Mouse (Mus musculus): ENCODE measurements around the gene Vti1a. TPM values are rescaled to one million over a fixed set of nuclear protein-coding genes. Genes with fewer than 3 reads are reported as not detected.

The Vti1a gene
- polyA plus RNA-seq, 1 experiment from 2014 or later, result 28.7 TPM

DNA sequence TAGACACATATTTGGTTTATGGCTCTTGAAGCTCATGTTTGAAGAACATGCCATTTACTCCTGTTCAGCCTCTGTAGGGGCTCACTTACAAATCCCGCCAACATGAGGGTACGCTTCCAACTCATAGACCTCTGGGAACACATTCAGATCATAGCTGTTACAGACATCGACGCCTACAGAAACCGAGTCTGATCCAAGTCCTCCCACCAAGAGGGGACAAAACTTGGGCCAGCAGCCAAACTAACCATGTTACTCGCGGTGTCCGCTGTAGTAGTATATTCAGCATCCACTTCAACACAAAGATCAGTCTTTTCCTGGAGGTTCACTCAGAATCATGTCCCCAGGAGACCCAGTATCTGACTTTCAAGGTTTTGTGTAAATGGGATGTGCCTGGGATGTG, 193.5 kb downstream of the Vti1a start:
- Histone ChIP-seq H3K9ac (replicated peaks; ENCODE audit: low read length) (no peak overlapping the region), H3K36me3 (ENCODE audit: insufficient read depth, low read length) (no peaks in the 10 kb centered on the region; the same call in 1 of the 2 replicates), H3K9me3 (ENCODE audit: low read length) (no peaks in the 10 kb centered on the region), H3K4me2 (replicated peaks; ENCODE audit: low read depth, low read length) (no peak overlapping the region), H3K27me3 (ENCODE audit: insufficient read depth, low read length) (no peaks in the 10 kb centered on the region), H3K27ac (ENCODE audit: low read length) (no peak overlapping the region), H3K4me1 (ENCODE audit: insufficient read depth, low read length) (peaks cover 8% of the 10 kb centered on the region), H3K4me3 (ENCODE audit: low read length) (no peak overlapping the region)
- 78% methylated on average over 8 of the region's 8 CpGs for WGBS
- no peak for ATAC-seq (ENCODE audit: low FRiP score, low TSS enrichment)

DNA sequence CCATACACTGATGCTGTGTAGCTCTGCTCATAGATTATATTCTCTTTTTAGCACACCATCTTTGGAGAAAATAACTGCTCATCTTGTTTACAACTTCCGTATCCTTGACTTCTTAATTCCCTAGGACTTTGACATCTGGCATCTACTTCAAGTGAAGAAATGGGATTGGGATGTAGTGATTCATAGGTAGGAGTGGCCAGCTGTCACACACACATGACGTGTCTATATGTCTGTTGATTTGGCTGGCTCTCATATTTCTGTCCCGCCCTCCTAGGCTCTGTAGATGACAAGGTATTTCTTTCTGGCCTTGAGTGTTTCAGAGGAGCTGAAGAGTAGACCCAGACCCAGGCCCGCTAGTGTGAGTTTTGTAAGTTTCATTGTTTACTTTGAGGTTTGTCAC, 197.8 kb downstream of the Vti1a start:
- H3K9me3 ChIP-seq (ENCODE audit: low read length), result no peaks in the 10 kb centered on the region
- H3K9ac ChIP-seq (replicated peaks; ENCODE audit: low read length), result no peak overlapping the region
- no peaks in the 10 kb centered on the region for H3K27me3 ChIP-seq (ENCODE audit: insufficient read depth, low read length)
- ATAC-seq (ENCODE audit: low FRiP score, low TSS enrichment), result no peak
- WGBS, result 84% methylated on average over 4 of the region's 4 CpGs
- H3K4me2 ChIP-seq (replicated peaks; ENCODE audit: low read depth, low read length), result no peak overlapping the region
- H3K27ac ChIP-seq (ENCODE audit: low read length), result no peak overlapping the region
- no peak overlapping the region for H3K4me3 ChIP-seq (ENCODE audit: low read length)
- H3K36me3 ChIP-seq (ENCODE audit: insufficient read depth, low read length), result no peaks in the 10 kb centered on the region
- H3K4me1 ChIP-seq (ENCODE audit: insufficient read depth, low read length), result peaks cover 4% of the 10 kb centered on the region; the same call in 1 of the 2 replicates

DNA sequence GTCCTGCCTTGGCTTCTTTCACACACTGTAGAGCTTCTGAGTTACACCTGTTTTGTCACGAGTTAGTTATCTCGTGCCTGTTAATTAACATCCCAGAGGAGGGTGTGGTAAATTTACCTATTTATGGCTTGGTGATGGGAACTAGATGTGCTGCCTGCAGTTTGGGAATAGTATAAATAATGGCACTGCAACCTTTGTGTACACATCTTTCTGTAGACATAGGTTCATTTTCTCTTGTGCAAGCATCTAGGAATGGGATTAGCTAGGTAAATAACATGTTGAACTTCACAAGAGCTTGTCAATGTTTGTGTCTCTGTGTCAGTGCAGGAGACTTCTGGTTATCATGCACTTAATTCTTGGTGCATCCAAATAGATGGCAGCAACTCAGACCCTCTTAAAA, 204.1 kb downstream of the Vti1a start:
- Histone ChIP-seq H3K9me3 (ENCODE audit: low read length) (no peaks in the 10 kb centered on the region), H3K4me1 (ENCODE audit: insufficient read depth, low read length) (peaks cover 4% of the 10 kb centered on the region; the same call in 1 of the 2 replicates), H3K9ac (replicated peaks; ENCODE audit: low read length) (no peak overlapping the region), H3K27me3 (ENCODE audit: insufficient read depth, low read length) (no peaks in the 10 kb centered on the region), H3K4me3 (ENCODE audit: low read length) (no peak overlapping the region), H3K4me2 (replicated peaks; ENCODE audit: low read depth, low read length) (no peak overlapping the region), H3K27ac (ENCODE audit: low read length) (no peak overlapping the region), H3K36me3 (ENCODE audit: insufficient read depth, low read length) (no peaks in the 10 kb centered on the region)
- 26% methylated on average over 2 of the region's 2 CpGs for WGBS
- ATAC-seq (ENCODE audit: low FRiP score, low TSS enrichment), result no peak

DNA sequence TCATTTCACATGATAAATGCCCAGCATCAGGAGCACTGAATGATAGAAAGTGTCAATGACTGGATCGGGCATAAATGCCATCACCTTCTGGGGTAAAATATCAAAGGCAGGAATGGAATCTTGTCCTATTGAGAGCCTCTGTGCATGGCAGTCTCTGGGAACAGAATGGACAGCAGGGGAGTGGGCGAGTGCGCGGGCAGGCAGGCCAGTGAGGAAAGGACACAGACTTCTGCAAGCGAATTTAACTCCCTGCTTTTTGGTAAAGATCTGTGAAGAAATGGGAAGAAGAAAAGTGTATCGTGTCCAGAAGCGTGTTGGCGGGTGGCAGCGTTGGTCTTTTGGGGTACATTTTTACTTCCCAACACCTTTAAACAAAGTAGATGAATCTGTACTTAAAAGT, 207.2 kb downstream of the Vti1a start:
- WGBS, result 89% methylated on average over 9 of the region's 9 CpGs
- Histone ChIP-seq H3K27me3 (ENCODE audit: insufficient read depth, low read length) (no peaks in the 10 kb centered on the region), H3K36me3 (ENCODE audit: insufficient read depth, low read length) (no peaks in the 10 kb centered on the region), H3K9me3 (ENCODE audit: low read length) (no peaks in the 10 kb centered on the region), H3K4me1 (ENCODE audit: insufficient read depth, low read length) (no peaks in the 10 kb centered on the region), H3K27ac (ENCODE audit: low read length) (no peak overlapping the region), H3K4me3 (ENCODE audit: low read length) (no peak overlapping the region), H3K4me2 (replicated peaks; ENCODE audit: low read depth, low read length) (no peak overlapping the region), H3K9ac (replicated peaks; ENCODE audit: low read length) (no peak overlapping the region)
- no peak for ATAC-seq (ENCODE audit: low FRiP score, low TSS enrichment)

DNA sequence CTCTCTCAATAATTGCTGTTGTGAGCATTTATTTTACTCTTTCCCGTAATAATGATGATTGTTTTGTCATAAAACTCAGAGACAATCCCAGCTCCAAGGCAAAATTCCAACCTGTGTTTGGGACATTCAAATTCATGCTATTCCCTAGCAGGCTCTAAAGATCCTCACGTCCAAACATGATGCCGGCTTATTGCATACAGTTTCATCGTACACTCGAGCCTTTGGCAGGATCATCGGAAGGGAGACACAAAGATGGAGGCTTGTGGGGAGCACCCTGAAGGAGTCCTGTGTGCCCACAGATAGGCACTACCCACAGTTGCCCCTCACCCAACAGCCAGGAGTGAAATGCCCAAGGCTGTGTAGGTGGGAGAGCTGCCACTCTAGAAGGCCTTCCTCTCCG, 208.3 kb downstream of the Vti1a start:
- H3K4me2 ChIP-seq (replicated peaks; ENCODE audit: low read depth, low read length), result no peak overlapping the region
- no peaks in the 10 kb centered on the region for H3K9me3 ChIP-seq (ENCODE audit: low read length)
- no peaks in the 10 kb centered on the region for H3K27me3 ChIP-seq (ENCODE audit: insufficient read depth, low read length)
- H3K36me3 ChIP-seq (ENCODE audit: insufficient read depth, low read length), result no peaks in the 10 kb centered on the region
- no peak for ATAC-seq (ENCODE audit: low FRiP score, low TSS enrichment)
- 87% methylated on average over 7 of the region's 7 CpGs for WGBS
- H3K4me1 ChIP-seq (ENCODE audit: insufficient read depth, low read length), result no peaks in the 10 kb centered on the region
- H3K4me3 ChIP-seq (ENCODE audit: low read length), result no peak overlapping the region
- H3K27ac ChIP-seq (ENCODE audit: low read length), result no peak overlapping the region
- H3K9ac ChIP-seq (replicated peaks; ENCODE audit: low read length), result no peak overlapping the region

DNA sequence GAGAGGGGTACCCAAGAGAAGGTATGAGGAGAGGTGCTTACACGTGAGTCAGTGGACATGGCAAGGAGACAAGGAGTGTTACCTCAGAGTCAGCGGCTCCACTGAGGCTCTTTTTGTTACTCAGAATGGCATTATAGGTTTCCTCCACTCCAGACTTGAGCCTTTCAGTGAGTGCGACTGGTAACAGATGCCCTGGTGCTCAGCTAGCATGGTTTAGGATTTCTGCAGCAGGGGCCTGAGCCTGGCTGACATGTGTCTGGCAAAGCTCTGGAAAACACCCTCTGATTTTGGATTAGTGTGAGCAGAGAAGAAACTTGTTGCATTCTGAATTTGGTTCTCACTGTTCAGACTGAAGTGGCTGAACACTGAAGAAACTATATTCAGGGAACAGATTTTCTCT, 209.0 kb downstream of the Vti1a start:
- no peak overlapping the region for H3K4me3 ChIP-seq (ENCODE audit: low read length)
- no peaks in the 10 kb centered on the region for H3K9me3 ChIP-seq (ENCODE audit: low read length)
- no peaks in the 10 kb centered on the region for H3K27me3 ChIP-seq (ENCODE audit: insufficient read depth, low read length)
- H3K4me2 ChIP-seq (replicated peaks; ENCODE audit: low read depth, low read length), result no peak overlapping the region
- no peak overlapping the region for H3K27ac ChIP-seq (ENCODE audit: low read length)
- 62% methylated on average over 3 of the region's 3 CpGs for WGBS
- H3K36me3 ChIP-seq (ENCODE audit: insufficient read depth, low read length), result no peaks in the 10 kb centered on the region
- no peak overlapping the region for H3K9ac ChIP-seq (replicated peaks; ENCODE audit: low read length)
- no peak for ATAC-seq (ENCODE audit: low FRiP score, low TSS enrichment)
- no peaks in the 10 kb centered on the region for H3K4me1 ChIP-seq (ENCODE audit: insufficient read depth, low read length)

DNA sequence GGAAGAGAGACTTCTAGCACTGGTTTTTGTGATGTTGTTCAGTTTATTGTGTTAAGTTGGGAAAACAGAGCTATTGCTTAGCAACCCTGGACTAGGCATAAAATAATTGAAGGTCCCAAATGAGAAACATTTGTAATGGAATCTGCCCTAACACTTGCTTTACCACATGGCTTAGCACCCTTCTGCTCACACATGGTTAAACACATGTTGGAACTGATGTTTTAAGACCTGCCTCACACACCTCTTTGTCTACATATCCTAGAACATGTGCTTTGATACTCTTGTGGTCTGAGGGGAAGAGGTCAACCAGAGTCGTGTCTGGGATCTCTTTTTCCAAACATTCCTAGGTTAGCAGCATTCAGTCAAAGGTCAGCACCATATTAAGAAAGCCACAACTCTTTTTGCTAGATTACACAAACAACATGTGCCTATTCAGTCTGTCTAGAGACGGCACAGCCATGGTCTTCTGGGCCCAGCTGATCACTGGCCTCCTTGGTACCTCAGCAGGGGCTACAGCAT, 210.7 kb downstream of the Vti1a start:
- no peak overlapping the region for H3K4me2 ChIP-seq (replicated peaks; ENCODE audit: low read depth, low read length)
- WGBS, result 19% methylated on average over 2 of the region's 2 CpGs
- no peaks in the 10 kb centered on the region for H3K36me3 ChIP-seq (ENCODE audit: insufficient read depth, low read length)
- H3K27ac ChIP-seq (ENCODE audit: low read length), result no peak overlapping the region
- no peaks in the 10 kb centered on the region for H3K4me1 ChIP-seq (ENCODE audit: insufficient read depth, low read length)
- ATAC-seq (ENCODE audit: low FRiP score, low TSS enrichment), result no peak
- H3K9me3 ChIP-seq (ENCODE audit: low read length), result no peaks in the 10 kb centered on the region
- no peak overlapping the region for H3K4me3 ChIP-seq (ENCODE audit: low read length)
- no peaks in the 10 kb centered on the region for H3K27me3 ChIP-seq (ENCODE audit: insufficient read depth, low read length)
- H3K9ac ChIP-seq (replicated peaks; ENCODE audit: low read length), result no peak overlapping the region

DNA sequence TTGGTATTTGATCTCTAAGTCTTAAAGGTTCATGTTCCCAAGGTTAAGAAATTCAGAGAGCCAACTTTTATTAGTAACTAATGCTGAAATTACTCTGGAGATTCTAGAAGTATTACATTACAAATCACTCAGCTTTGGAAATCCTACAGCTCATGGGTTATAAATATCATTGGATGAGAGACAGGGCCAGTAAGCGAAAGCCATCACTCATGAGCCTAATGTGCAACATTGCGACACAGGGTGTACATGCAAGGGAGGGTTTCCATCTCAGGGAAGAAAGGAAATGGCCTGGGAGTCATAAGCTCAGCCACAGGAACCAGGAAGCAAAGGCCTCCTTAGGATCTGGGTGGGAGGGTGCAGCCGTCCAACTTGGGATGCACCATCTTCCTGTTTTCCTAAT, 213.9 kb downstream of the Vti1a start:
- 68% methylated on average over 3 of the region's 3 CpGs for WGBS
- Histone ChIP-seq H3K36me3 (ENCODE audit: insufficient read depth, low read length) (no peaks in the 10 kb centered on the region), H3K27me3 (ENCODE audit: insufficient read depth, low read length) (no peaks in the 10 kb centered on the region), H3K27ac (ENCODE audit: low read length) (no peak overlapping the region), H3K4me3 (ENCODE audit: low read length) (no peak overlapping the region), H3K4me2 (replicated peaks; ENCODE audit: low read depth, low read length) (no peak overlapping the region), H3K9me3 (ENCODE audit: low read length) (no peaks in the 10 kb centered on the region), H3K4me1 (ENCODE audit: insufficient read depth, low read length) (no peaks in the 10 kb centered on the region), H3K9ac (replicated peaks; ENCODE audit: low read length) (no peak overlapping the region)
- no peak for ATAC-seq (ENCODE audit: low FRiP score, low TSS enrichment)

DNA sequence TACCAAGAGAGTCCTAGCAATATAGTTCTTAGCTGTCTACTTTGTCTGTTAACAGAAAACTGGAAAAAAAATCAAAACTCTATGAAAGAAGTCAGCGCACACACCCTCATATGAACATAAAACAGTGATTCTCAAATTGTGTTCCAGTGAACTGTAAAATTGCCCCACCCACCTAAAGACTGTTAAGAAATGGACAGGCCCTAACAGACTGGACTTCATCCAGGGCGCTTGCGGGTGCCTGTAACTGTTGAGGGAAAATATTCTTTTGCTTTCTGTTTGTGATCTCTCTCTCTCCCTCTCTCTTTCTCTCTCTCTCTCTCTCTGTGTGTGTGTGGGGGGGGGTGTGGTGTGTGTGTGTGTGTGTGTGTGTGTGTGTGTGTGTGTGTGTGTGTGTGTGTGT, 216.6 kb downstream of the Vti1a start:
- H3K4me2 ChIP-seq (replicated peaks; ENCODE audit: low read depth, low read length), result no peak overlapping the region
- no peaks in the 10 kb centered on the region for H3K9me3 ChIP-seq (ENCODE audit: low read length)
- H3K27ac ChIP-seq (ENCODE audit: low read length), result no peak overlapping the region
- 0 out of 2 replicates have a peak, but pooled peaks cover 3% of the 10 kb centered on the region for H3K4me1 ChIP-seq (ENCODE audit: insufficient read depth, low read length)
- H3K27me3 ChIP-seq (ENCODE audit: insufficient read depth, low read length), result no peaks in the 10 kb centered on the region
- WGBS, result 85% methylated on average over 3 of the region's 3 CpGs
- ATAC-seq (ENCODE audit: low FRiP score, low TSS enrichment), result no peak
- no peaks in the 10 kb centered on the region for H3K36me3 ChIP-seq (ENCODE audit: insufficient read depth, low read length)
- H3K4me3 ChIP-seq (ENCODE audit: low read length), result no peak overlapping the region
- no peak overlapping the region for H3K9ac ChIP-seq (replicated peaks; ENCODE audit: low read length)

DNA sequence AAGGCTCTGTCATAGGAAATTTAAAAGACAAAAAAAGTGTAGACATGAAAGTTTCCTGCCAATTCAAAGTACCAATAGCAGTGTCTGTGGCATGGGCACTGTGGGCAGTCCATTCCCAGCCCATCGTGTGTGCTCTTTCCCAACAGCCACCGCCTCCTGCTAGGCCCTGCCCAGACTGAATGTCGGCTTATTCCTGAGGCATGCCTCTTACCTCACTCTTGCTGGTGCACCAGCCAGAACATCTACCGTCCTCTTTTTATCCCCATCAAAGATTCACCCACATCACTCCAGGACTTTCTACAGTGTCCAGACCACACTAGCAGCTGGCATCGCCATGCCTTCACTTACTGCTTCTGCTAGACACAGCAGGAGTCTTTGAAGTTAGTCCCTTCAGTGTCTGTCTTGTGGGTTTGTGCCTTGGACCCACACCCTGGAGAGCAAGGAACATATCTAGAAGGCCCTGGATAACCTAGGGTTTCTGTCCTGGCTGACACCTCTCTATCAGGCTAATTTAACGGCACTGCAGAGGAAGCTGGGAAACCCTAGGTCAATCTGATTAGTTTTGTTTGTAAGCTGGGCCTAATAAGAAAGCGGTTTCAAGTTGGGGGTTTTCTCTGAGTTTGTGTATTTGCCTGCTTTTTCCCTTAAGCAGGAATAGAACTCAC, 220.3 kb downstream of the Vti1a start:
- no peak for ATAC-seq (ENCODE audit: low FRiP score, low TSS enrichment)
- Histone ChIP-seq H3K36me3 (ENCODE audit: insufficient read depth, low read length) (no peaks in the 10 kb centered on the region), H3K9me3 (ENCODE audit: low read length) (no peaks in the 10 kb centered on the region), H3K27me3 (ENCODE audit: insufficient read depth, low read length) (no peaks in the 10 kb centered on the region), H3K4me2 (replicated peaks; ENCODE audit: low read depth, low read length) (no peak overlapping the region), H3K4me3 (ENCODE audit: low read length) (no peak overlapping the region), H3K27ac (ENCODE audit: low read length) (no peak overlapping the region), H3K4me1 (ENCODE audit: insufficient read depth, low read length) (0 out of 2 replicates have a peak, but pooled peaks cover 3% of the 10 kb centered on the region), H3K9ac (replicated peaks; ENCODE audit: low read length) (no peak overlapping the region)
- 89% methylated on average over 7 of the region's 7 CpGs for WGBS
